Mouse (Mus musculus) ES-E14 (cell line): ENCODE data around the gene 4931429L15Rik. TPM values are rescaled to one million over a fixed set of nuclear protein-coding genes. Genes with fewer than 3 reads are reported as not detected.

Source experiments
- DNase-seq: peaks from one replicate; pipeline ENCODE4 v3.0.0-alpha.2; 2013; ENCODE audit warnings: low read depth, low spot score
- H3K27ac ChIP-seq: 2 replicates; pipeline ENCODE4 v1.5.1; 2012; ENCODE audit warnings: low read depth, mild to moderate bottlenecking, low read length, moderate library complexity, mixed read lengths; ENCODE audit not compliant: poor library complexity, insufficient read depth, severe bottlenecking
- H3K36me3 ChIP-seq: 2 replicates; pipeline ENCODE4 v1.6.1; 2012; ENCODE audit warnings: mild to moderate bottlenecking, low read length, moderate library complexity, mixed read lengths; ENCODE audit not compliant: control insufficient read depth, poor library complexity, insufficient read depth, severe bottlenecking
- H3K4me1 ChIP-seq, 2 experiments: fragments of 150-350 bp in 1 of 2; sonication (generic) in 1 of 2; 2 replicates each; pipeline ENCODE4 v1.6.1; 2012; ENCODE audit warnings: low read length in 2 of 2, mild to moderate bottlenecking in 1 of 2, mixed read lengths in 1 of 2; ENCODE audit not compliant: control insufficient read depth in 2 of 2, insufficient read depth in 2 of 2, poor library complexity in 1 of 2
- H3K4me3 ChIP-seq, 2 experiments: fragments of 150-350 bp in 1 of 2; sonication (generic) in 1 of 2; 2 replicates each; pipeline ENCODE4 v1.5.1; 2012; ENCODE audit warnings: low read length in 2 of 2, low read depth in 1 of 2, mild to moderate bottlenecking in 1 of 2, mixed read lengths in 1 of 2; ENCODE audit not compliant: insufficient read depth in 1 of 2, poor library complexity in 1 of 2, severe bottlenecking in 1 of 2
- H3K9ac ChIP-seq: 2 replicates; pipeline ENCODE4 v1.6.1; 2012; ENCODE audit warnings: low read depth, mild to moderate bottlenecking, low read length, mixed read lengths; ENCODE audit not compliant: poor library complexity, insufficient read depth, severe bottlenecking
- H3K9me3 ChIP-seq: fragments of 150-350 bp; sonication (generic); 2 replicates; pipeline ENCODE4 v1.6.1; 2012; ENCODE audit warnings: low read depth, mild to moderate bottlenecking, low read length; ENCODE audit not compliant: control insufficient read depth, insufficient read depth
- CHD2 ChIP-seq: IDR thresholded peaks from 2 replicates; pipeline ENCODE4 v1.6.1; 2014; ENCODE audit warnings: mild to moderate bottlenecking, low read depth, low read length, inconsistent platforms
- HCFC1 ChIP-seq: IDR thresholded peaks from 2 replicates; pipeline ENCODE4 v1.6.1; 2012; ENCODE audit warnings: low read length, inconsistent platforms, borderline replicate concordance; ENCODE audit not compliant: insufficient read depth
- MAFK ChIP-seq: IDR thresholded peaks from 2 replicates; pipeline ENCODE4 v1.6.1; 2014; ENCODE audit warnings: mild to moderate bottlenecking, low read depth, low read length, inconsistent platforms; ENCODE audit not compliant: insufficient read depth
- ZC3H11A ChIP-seq: IDR thresholded peaks from 2 replicates; pipeline ENCODE4 v1.6.1; 2012; ENCODE audit warnings: low read depth, mild to moderate bottlenecking, inconsistent platforms, low read length, borderline replicate concordance
- ZNF384 ChIP-seq: IDR thresholded peaks from 2 replicates; pipeline ENCODE4 v1.6.1; 2012; ENCODE audit warnings: low read depth, low read length, inconsistent platforms
- in situ Hi-C, 2 experiments: fragments of 600-800 bp; cut with MboI; formaldehyde crosslinking; loops; one replicate each; pipeline ENCODE4 v1.15.1; 2025; ENCODE audit warnings: low sequenced_read_pairs in 2 of 2, inconsistent platforms in 1 of 2; ENCODE audit not compliant: unreplicated experiment in 2 of 2
- total RNA-seq: library from RNA; depleted of rRNA; stranded (reverse); fragments of 300-350 nt; gene quantifications from 2 replicates; pipeline ENCODE4 v1.2.3, GENCODE M21; 2012; rRNA removed

Gene 4931429L15Rik
- total RNA-seq, 1 experiment: not detected

DNA sequence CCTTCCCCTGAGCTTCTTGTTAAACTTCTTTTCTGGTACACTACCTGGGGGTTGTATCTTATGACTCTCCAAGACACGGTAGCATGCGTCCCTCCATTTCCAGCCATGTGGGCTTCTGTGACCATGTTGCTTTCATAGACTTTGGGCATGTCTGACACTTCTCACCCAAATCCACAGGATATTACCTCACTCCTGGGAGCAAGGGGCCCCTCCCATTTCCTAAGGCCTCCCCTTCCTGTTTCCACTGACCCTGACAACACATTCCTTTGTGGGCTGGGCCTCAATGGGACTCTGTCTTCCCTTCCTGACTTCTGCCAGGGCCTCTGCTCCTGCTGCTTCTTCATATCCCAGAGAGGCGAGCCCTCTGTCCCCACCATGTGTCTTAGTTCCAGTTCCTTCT lies 62.2 kb downstream of the 4931429L15Rik start:
- no peak overlapping the region for H3K27ac ChIP-seq

GRCm38 (mm10) chr9:46256658-46257385 lies 63.0 kb downstream of the 4931429L15Rik start:
- Histone ChIP-seq H3K9me3 (no peaks in the 10 kb centered on the region), H3K9ac (no peak overlapping the region; the same call in 1 of the 2 replicates), H3K36me3 (no peaks in the 10 kb centered on the region), H3K4me3 (no peak overlapping the region), H3K4me1 (no peaks in the 10 kb centered on the region), H3K27ac (no peak overlapping the region)
- TF ChIP-seq MAFK (no peak), ZNF384 (no peak), HCFC1 (no peak), ZC3H11A (no peak), CHD2 (no peak)
- in situ Hi-C loops: no loop called here
- no peak for DNase-seq

More for the DNA sequence above, 62.2 kb downstream of the 4931429L15Rik start:
- TF ChIP-seq ZNF384: no peak
- TF ChIP-seq ZC3H11A: no peak
- no peak for TF ChIP-seq CHD2
- TF ChIP-seq HCFC1: no peak
- TF ChIP-seq MAFK: no peak
- Histone ChIP-seq H3K4me1 (no peaks in the 10 kb centered on the region), H3K9me3 (no peaks in the 10 kb centered on the region), H3K36me3 (no peaks in the 10 kb centered on the region), H3K9ac (no peak overlapping the region), H3K4me3 (no peak overlapping the region)
- in situ Hi-C loops: no loop called here
- DNase-seq: peak; percentile 30

- Histone ChIP-seq H3K27ac (no peak overlapping the region), H3K36me3 (no peaks in the 10 kb centered on the region), H3K4me1 (no peaks in the 10 kb centered on the region), H3K9ac (no peak overlapping the region), H3K4me3 (no peak overlapping the region), H3K9me3 (no peaks in the 10 kb centered on the region)
- TF ChIP-seq CHD2 (no peak), MAFK (no peak), ZNF384 (no peak), HCFC1 (no peak), ZC3H11A (no peak)
- DNase-seq: no peak
- in situ Hi-C loops: no loop called here
Observed at GRCm38 (mm10) chr9:46256177-46256576, 63.6 kb downstream of the 4931429L15Rik start.

Other genes starting within 250 kb of the 4931429L15Rik start
- gene Apoa1, start 91.4 kb downstream of the 4931429L15Rik start, total RNA-seq: 0.45 and 0.63 TPM in 2 replicates
- gene Apoc3, start 84.3 kb downstream of the 4931429L15Rik start, total RNA-seq: not detected in 2 replicates
- gene Apoa4, start 79.3 kb downstream of the 4931429L15Rik start, total RNA-seq: not detected in 2 replicates
- 0.09 and 0.42 TPM in 2 replicates for gene Apoa5, start 51.4 kb downstream of the 4931429L15Rik start, total RNA-seq
- gene Zpr1, start 46.9 kb downstream of the 4931429L15Rik start, total RNA-seq: 56.0 and 58.9 TPM in 2 replicates
- 14.3 and 21.6 TPM in 2 replicates for gene Bud13, start 37.0 kb downstream of the 4931429L15Rik start, total RNA-seq